Mouse (Mus musculus): ENCODE measurements around the gene Hras.

The Hras gene

GRCm38 (mm10) chr7:141222696-141223215, 29.0 kb upstream of the Hras start:
- H3K9me3 ChIP-seq (ENCODE audit: low read length): no peaks in the 10 kb centered on the region
- TF ChIP-seq NANOG (IDR thresholded peaks at IDR 0.05; ENCODE audit: borderline replicate concordance, low read length): no peak
- TF ChIP-seq POU5F1 (IDR thresholded peaks at IDR 0.05; ENCODE audit: borderline replicate concordance, low read length): no peak
- TF ChIP-seq CTCF (conservative IDR thresholded peaks at IDR 0.05; ENCODE audit: low read length): no peak
- H3K27me3 ChIP-seq (ENCODE audit: insufficient read depth, low read length): no peaks in the 10 kb centered on the region
- peak overlapping the region; percentile 94 for H3K4me3 ChIP-seq (replicated peaks; ENCODE audit: low read length)
- peaks cover 51% of the 10 kb centered on the region for H3K4me1 ChIP-seq (replicated peaks; ENCODE audit: low read depth, low read length)
- H3K36me3 ChIP-seq (ENCODE audit: insufficient read depth, low read length): peaks cover 33% of the 10 kb centered on the region

GRCm38 (mm10) chr7:141222126-141222467, 28.3 kb upstream of the Hras start:
- TF ChIP-seq CTCF (conservative IDR thresholded peaks at IDR 0.05; ENCODE audit: low read length): no peak
- no peak for TF ChIP-seq POU5F1 (IDR thresholded peaks at IDR 0.05; ENCODE audit: borderline replicate concordance, low read length)
- TF ChIP-seq NANOG (IDR thresholded peaks at IDR 0.05; ENCODE audit: borderline replicate concordance, low read length): no peak
- Histone ChIP-seq H3K9me3 (ENCODE audit: low read length) (no peaks in the 10 kb centered on the region), H3K4me1 (replicated peaks; ENCODE audit: low read depth, low read length) (peaks cover 57% of the 10 kb centered on the region), H3K36me3 (ENCODE audit: insufficient read depth, low read length) (peaks cover 40% of the 10 kb centered on the region), H3K4me3 (replicated peaks; ENCODE audit: low read length) (peak overlapping the region; percentile 94), H3K27me3 (ENCODE audit: insufficient read depth, low read length) (no peaks in the 10 kb centered on the region)

- Histone ChIP-seq H3K4me1 (replicated peaks; ENCODE audit: low read depth, low read length) (peaks cover 63% of the 10 kb centered on the region), H3K27me3 (ENCODE audit: insufficient read depth, low read length) (no peaks in the 10 kb centered on the region), H3K9me3 (ENCODE audit: low read length) (no peaks in the 10 kb centered on the region), H3K4me3 (replicated peaks; ENCODE audit: low read length) (peak overlapping the region; percentile 94), H3K36me3 (ENCODE audit: insufficient read depth, low read length) (peaks cover 45% of the 10 kb centered on the region)
- TF ChIP-seq POU5F1 (IDR thresholded peaks at IDR 0.05; ENCODE audit: borderline replicate concordance, low read length): no peak
- TF ChIP-seq NANOG (IDR thresholded peaks at IDR 0.05; ENCODE audit: borderline replicate concordance, low read length): no peak
- TF ChIP-seq CTCF (conservative IDR thresholded peaks at IDR 0.05; ENCODE audit: low read length): no peak
These were observed 27.7 kb upstream of the Hras start for GRCm38 (mm10) chr7:141221249-141222125.

GRCm38 (mm10) chr7:141220377-141220776, 26.6 kb upstream of the Hras start:
- Histone ChIP-seq H3K27me3 (ENCODE audit: insufficient read depth, low read length) (no peaks in the 10 kb centered on the region), H3K36me3 (ENCODE audit: insufficient read depth, low read length) (peaks cover 45% of the 10 kb centered on the region), H3K4me1 (replicated peaks; ENCODE audit: low read depth, low read length) (peaks cover 67% of the 10 kb centered on the region), H3K4me3 (replicated peaks; ENCODE audit: low read length) (peak overlapping the region; percentile 94), H3K9me3 (ENCODE audit: low read length) (no peaks in the 10 kb centered on the region)
- no peak for TF ChIP-seq POU5F1 (IDR thresholded peaks at IDR 0.05; ENCODE audit: borderline replicate concordance, low read length)
- TF ChIP-seq NANOG (IDR thresholded peaks at IDR 0.05; ENCODE audit: borderline replicate concordance, low read length): no peak
- no peak for TF ChIP-seq CTCF (conservative IDR thresholded peaks at IDR 0.05; ENCODE audit: low read length)

GRCm38 (mm10) chr7:141219558-141220099, 25.8 kb upstream of the Hras start:
- Histone ChIP-seq H3K27me3 (ENCODE audit: insufficient read depth, low read length) (no peaks in the 10 kb centered on the region), H3K4me3 (replicated peaks; ENCODE audit: low read length) (peak overlapping the region; percentile 94), H3K9me3 (ENCODE audit: low read length) (no peaks in the 10 kb centered on the region), H3K4me1 (replicated peaks; ENCODE audit: low read depth, low read length) (peaks cover 74% of the 10 kb centered on the region), H3K36me3 (ENCODE audit: insufficient read depth, low read length) (peaks cover 45% of the 10 kb centered on the region)
- TF ChIP-seq NANOG (IDR thresholded peaks at IDR 0.05; ENCODE audit: borderline replicate concordance, low read length) (no peak), CTCF (conservative IDR thresholded peaks at IDR 0.05; ENCODE audit: low read length) (no peak), POU5F1 (IDR thresholded peaks at IDR 0.05; ENCODE audit: borderline replicate concordance, low read length) (no peak)

GRCm38 (mm10) chr7:141218557-141219133, 24.8 kb upstream of the Hras start:
- no peaks in the 10 kb centered on the region for H3K27me3 ChIP-seq (ENCODE audit: insufficient read depth, low read length)
- H3K4me1 ChIP-seq (replicated peaks; ENCODE audit: low read depth, low read length): peaks cover 84% of the 10 kb centered on the region
- peaks cover 45% of the 10 kb centered on the region for H3K36me3 ChIP-seq (ENCODE audit: insufficient read depth, low read length)
- TF ChIP-seq CTCF (conservative IDR thresholded peaks at IDR 0.05; ENCODE audit: low read length) (no peak), POU5F1 (IDR thresholded peaks at IDR 0.05; ENCODE audit: borderline replicate concordance, low read length) (no peak), NANOG (IDR thresholded peaks at IDR 0.05; ENCODE audit: borderline replicate concordance, low read length) (no peak)
- peak overlapping the region; percentile 92 for H3K4me3 ChIP-seq (replicated peaks; ENCODE audit: low read length)
- H3K9me3 ChIP-seq (ENCODE audit: low read length): no peaks in the 10 kb centered on the region

GRCm38 (mm10) chr7:141218141-141218540, 24.3 kb upstream of the Hras start:
- TF ChIP-seq CTCF (conservative IDR thresholded peaks at IDR 0.05; ENCODE audit: low read length): no peak
- no peak for TF ChIP-seq NANOG (IDR thresholded peaks at IDR 0.05; ENCODE audit: borderline replicate concordance, low read length)
- TF ChIP-seq POU5F1 (IDR thresholded peaks at IDR 0.05; ENCODE audit: borderline replicate concordance, low read length): no peak
- Histone ChIP-seq H3K4me1 (replicated peaks; ENCODE audit: low read depth, low read length) (peaks cover 87% of the 10 kb centered on the region), H3K9me3 (ENCODE audit: low read length) (no peaks in the 10 kb centered on the region), H3K27me3 (ENCODE audit: insufficient read depth, low read length) (no peaks in the 10 kb centered on the region), H3K36me3 (ENCODE audit: insufficient read depth, low read length) (peaks cover 45% of the 10 kb centered on the region), H3K4me3 (replicated peaks; ENCODE audit: low read length) (peak overlapping the region; percentile 92)

GRCm38 (mm10) chr7:141217343-141218013, 23.7 kb upstream of the Hras start:
- peaks cover 87% of the 10 kb centered on the region for H3K4me1 ChIP-seq (replicated peaks; ENCODE audit: low read depth, low read length)
- H3K27me3 ChIP-seq (ENCODE audit: insufficient read depth, low read length): no peaks in the 10 kb centered on the region
- TF ChIP-seq POU5F1 (IDR thresholded peaks at IDR 0.05; ENCODE audit: borderline replicate concordance, low read length): no peak
- TF ChIP-seq CTCF (conservative IDR thresholded peaks at IDR 0.05; ENCODE audit: low read length): no peak
- no peak for TF ChIP-seq NANOG (IDR thresholded peaks at IDR 0.05; ENCODE audit: borderline replicate concordance, low read length)
- H3K4me3 ChIP-seq (replicated peaks; ENCODE audit: low read length): peak overlapping the region; percentile 92
- no peaks in the 10 kb centered on the region for H3K9me3 ChIP-seq (ENCODE audit: low read length)
- H3K36me3 ChIP-seq (ENCODE audit: insufficient read depth, low read length): peaks cover 45% of the 10 kb centered on the region

Data from E14TG2a.4 (cell line).